Mouse (Mus musculus): ENCODE data around the gene Scn5a. TPM values are rescaled to one million over a fixed set of nuclear protein-coding genes. Genes with fewer than 3 reads are reported as not detected.
A peak's percentile ranks its signal among the peaks of the same experiment; 100 is the strongest.

Scn5a gene
- polyA plus RNA-seq, 1 experiment from 2014 or later: 0.45 TPM

DNA sequence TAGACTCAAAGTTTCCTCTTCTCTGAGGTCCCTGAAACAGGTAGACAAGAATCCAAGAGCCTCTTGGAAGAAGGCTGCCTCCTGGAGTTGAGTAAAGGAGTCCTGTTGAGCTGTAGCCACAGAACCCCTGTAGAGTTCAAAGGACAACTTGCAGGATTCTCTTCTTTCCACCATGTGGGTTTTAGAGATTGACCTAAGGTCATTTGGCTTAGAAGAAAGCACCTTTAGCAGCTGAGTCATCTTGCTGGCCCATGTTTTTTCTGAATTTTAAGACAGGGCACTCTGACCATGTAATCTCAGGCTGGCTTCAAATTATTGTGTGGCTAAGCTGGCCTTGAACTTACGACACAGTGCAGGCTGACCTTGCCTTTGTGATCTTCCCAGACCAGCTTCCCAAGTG, 105.8 kb downstream of the Scn5a start:
- Histone ChIP-seq H3K9ac (no peak overlapping the region), H3K36me3 (no peaks in the 10 kb centered on the region), H3K4me1 (replicated peaks) (no peaks in the 10 kb centered on the region), H3K4me2 (replicated peaks) (no peak overlapping the region), H3K9me3 (no peaks in the 10 kb centered on the region), H3K27ac (no peak overlapping the region), H3K27me3 (replicated peaks) (no peaks in the 10 kb centered on the region), H3K4me3 (replicated peaks) (no peak overlapping the region)
- ATAC-seq: no peak
- WGBS: 91% methylated on average over 1 of the region's 1 CpGs

DNA sequence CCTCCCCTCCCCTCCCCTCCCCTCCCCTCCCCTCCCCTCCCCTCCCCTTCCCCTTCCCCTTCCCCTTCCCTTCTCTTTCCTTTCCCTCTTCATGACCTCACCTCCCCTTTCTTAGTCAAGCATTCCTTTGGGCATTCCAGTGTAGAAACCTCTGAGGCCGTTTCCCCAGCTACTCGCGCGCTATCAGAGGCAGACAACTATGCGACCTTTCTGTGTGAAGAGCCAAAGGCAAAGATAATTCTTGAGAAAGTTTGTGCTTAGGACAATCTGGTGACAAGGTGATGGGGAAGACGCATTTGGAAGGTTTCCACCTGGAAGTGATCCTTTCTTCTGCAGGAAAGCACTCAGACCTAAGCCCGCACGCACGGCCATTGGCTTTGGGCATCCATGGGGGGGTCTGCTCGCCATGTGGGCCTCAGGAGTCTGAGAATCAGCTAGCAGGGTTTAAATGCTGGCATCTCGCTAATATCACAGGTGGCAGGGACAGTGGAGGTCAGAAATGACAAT, 106.4 kb downstream of the Scn5a start:
- no peaks in the 10 kb centered on the region for H3K9me3 ChIP-seq
- H3K9ac ChIP-seq: no peak overlapping the region
- ATAC-seq: no peak
- H3K4me2 ChIP-seq (replicated peaks): no peak overlapping the region
- H3K36me3 ChIP-seq: 0 out of 2 replicates have a peak, but pooled peaks cover 3% of the 10 kb centered on the region
- H3K27ac ChIP-seq: no peak overlapping the region
- H3K4me1 ChIP-seq (replicated peaks): no peaks in the 10 kb centered on the region
- H3K27me3 ChIP-seq (replicated peaks): no peaks in the 10 kb centered on the region
- WGBS: 62% methylated on average over 11 of the region's 11 CpGs
- H3K4me3 ChIP-seq (replicated peaks): no peak overlapping the region

DNA sequence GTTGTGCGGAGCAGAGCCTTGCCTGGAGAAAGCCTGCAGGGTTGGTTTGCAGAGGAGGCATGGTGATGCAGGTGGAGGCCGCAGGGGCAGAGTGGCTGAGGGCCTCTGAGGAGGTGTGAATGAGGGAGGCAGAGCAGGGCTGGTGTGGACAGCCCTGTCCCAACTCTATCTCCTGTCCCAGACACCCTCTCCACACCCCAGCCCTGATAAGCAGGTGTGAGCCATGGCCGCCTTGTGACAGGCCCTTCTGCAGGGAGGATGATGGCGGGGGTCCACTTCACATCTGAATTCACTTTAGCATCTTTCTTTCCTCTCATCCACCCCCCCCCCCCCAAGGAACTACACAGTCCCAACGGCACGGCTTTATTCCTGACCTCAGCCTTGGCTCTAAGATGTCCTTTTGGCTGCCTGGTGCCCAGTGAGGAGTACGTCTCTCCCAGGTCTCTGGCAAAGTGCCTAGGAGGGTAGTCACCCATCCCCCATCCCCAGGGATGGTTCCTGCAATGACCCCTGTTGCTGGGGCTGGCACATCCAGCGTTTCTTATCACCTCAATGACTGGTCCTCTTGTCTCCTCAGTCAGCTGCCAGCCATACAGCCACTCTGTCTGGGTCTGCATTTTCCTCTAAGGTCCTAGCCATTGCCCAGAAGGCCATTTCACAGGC, 109.0 kb downstream of the Scn5a start:
- H3K36me3 ChIP-seq: 0 out of 2 replicates have a peak, but pooled peaks cover 5% of the 10 kb centered on the region
- no peak overlapping the region for H3K4me3 ChIP-seq (replicated peaks)
- no peak overlapping the region for H3K9ac ChIP-seq
- ATAC-seq: no peak
- H3K9me3 ChIP-seq: no peaks in the 10 kb centered on the region
- no peaks in the 10 kb centered on the region for H3K27me3 ChIP-seq (replicated peaks)
- no peaks in the 10 kb centered on the region for H3K4me1 ChIP-seq (replicated peaks)
- H3K27ac ChIP-seq: no peak overlapping the region
- WGBS: 72% methylated on average over 8 of the region's 8 CpGs
- no peak overlapping the region for H3K4me2 ChIP-seq (replicated peaks)

DNA sequence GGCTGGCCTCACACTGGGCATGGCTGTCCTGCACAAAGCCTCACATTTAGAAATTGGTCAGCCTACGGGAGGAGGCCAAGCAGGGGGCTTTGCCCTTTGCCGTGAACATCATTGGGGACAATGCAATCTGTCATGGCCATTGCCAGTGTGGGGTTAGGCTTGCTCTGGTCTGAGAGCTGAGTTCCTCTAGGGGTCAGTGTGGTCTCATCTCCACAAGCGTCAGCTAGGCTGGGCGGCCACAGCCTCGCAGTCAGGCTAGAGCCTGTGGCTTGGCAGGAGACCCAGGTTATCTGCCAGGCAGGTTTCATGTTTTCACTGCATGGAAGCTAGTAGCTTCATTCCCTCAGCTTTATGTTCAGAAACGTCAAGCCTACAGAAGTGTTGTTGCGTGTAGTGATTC, 113.2 kb downstream of the Scn5a start:
- Histone ChIP-seq H3K4me1 (replicated peaks) (no peaks in the 10 kb centered on the region), H3K27ac (no peak overlapping the region), H3K27me3 (replicated peaks) (no peaks in the 10 kb centered on the region), H3K4me2 (replicated peaks) (no peak overlapping the region), H3K9me3 (no peaks in the 10 kb centered on the region), H3K9ac (no peak overlapping the region), H3K36me3 (peaks cover 30% of the 10 kb centered on the region), H3K4me3 (replicated peaks) (no peak overlapping the region)
- 68% methylated on average over 7 of the region's 7 CpGs for WGBS
- ATAC-seq: no peak

DNA sequence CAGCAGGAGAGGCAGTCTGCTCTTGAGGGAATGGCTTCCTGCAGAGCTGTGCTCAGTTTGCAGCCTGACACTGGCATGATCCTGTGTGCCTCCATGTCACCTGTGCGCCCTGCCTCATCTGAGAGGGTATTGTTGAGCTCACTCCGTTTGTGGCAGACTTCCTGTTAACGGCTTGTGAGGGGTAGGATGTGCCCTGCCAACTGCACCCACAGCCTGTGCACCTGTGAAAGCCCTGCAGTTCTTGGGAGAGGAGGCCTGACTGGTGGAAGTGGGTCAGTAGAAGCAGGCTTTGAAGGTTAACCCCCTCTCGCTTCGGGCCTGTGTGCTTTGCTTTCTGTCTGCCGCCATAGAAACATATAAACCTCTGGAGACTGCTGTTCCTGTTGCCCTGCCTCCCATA, 113.8 kb downstream of the Scn5a start:
- Histone ChIP-seq H3K36me3 (peaks cover 30% of the 10 kb centered on the region), H3K27me3 (replicated peaks) (no peaks in the 10 kb centered on the region)

DNA sequence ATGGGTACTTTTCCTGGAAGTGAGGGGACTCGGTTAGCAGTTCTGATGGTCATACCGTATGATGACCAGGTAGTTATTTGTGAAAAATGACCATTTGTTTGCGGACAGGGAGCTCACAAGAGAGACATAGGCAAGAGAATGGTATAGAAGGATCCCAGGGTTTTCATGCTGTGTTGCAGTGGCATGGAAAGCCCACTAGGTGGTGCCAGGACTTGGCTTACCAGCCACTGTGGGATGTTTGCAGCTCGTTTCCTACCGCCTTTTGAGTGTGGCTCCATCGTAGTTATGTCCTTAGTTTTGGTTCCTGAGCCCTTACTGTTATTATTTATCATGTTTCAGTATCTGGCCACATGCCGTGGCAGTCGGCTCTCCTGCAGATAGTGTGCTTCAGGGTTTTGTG, 118.4 kb downstream of the Scn5a start:
- Histone ChIP-seq H3K36me3 (peaks cover 31% of the 10 kb centered on the region), H3K4me1 (replicated peaks) (no peaks in the 10 kb centered on the region), H3K4me2 (replicated peaks) (no peak overlapping the region), H3K27ac (no peak overlapping the region), H3K4me3 (replicated peaks) (no peak overlapping the region), H3K9me3 (no peaks in the 10 kb centered on the region), H3K9ac (no peak overlapping the region), H3K27me3 (replicated peaks) (no peaks in the 10 kb centered on the region)
- 44% methylated on average over 8 of the region's 8 CpGs for WGBS
- ATAC-seq: peak; percentile 43; the same call in 1 of the 2 replicates

More for the DNA sequence above, 113.8 kb downstream of the Scn5a start:
- H3K9me3 ChIP-seq: no peaks in the 10 kb centered on the region
- WGBS: 88% methylated on average over 6 of the region's 6 CpGs
- ATAC-seq: no peak
- no peak overlapping the region for H3K27ac ChIP-seq
- H3K9ac ChIP-seq: no peak overlapping the region
- H3K4me1 ChIP-seq (replicated peaks): no peaks in the 10 kb centered on the region
- no peak overlapping the region for H3K4me2 ChIP-seq (replicated peaks)
- H3K4me3 ChIP-seq (replicated peaks): no peak overlapping the region

DNA sequence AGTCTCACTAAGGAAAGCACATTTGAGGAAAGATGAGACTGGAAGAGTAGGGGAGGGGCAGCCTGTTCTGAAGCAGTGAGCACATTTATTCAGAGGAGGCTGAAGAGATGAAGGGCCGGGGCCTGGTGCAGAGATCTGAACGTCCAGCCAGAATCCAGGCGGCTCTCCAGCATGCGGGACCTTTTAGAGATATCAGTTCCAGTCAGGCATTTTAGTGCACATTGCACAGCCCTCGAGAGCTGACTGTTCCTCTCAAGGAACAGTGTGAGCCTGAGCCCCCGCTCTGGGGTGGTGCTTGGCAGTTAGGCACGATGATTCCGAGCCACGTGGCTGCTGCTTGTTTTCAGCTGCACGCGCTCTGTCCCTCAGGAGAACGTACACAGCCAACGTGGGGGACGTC, 121.7 kb downstream of the Scn5a start:
- Histone ChIP-seq H3K36me3 (peaks cover 8% of the 10 kb centered on the region; the same call in 1 of the 2 replicates), H3K4me3 (replicated peaks) (no peak overlapping the region), H3K9ac (no peak overlapping the region), H3K9me3 (no peaks in the 10 kb centered on the region), H3K4me1 (replicated peaks) (no peaks in the 10 kb centered on the region), H3K27me3 (replicated peaks) (no peaks in the 10 kb centered on the region), H3K27ac (no peak overlapping the region), H3K4me2 (replicated peaks) (no peak overlapping the region)
- no peak for ATAC-seq
- 84% methylated on average over 14 of the region's 14 CpGs for WGBS

DNA sequence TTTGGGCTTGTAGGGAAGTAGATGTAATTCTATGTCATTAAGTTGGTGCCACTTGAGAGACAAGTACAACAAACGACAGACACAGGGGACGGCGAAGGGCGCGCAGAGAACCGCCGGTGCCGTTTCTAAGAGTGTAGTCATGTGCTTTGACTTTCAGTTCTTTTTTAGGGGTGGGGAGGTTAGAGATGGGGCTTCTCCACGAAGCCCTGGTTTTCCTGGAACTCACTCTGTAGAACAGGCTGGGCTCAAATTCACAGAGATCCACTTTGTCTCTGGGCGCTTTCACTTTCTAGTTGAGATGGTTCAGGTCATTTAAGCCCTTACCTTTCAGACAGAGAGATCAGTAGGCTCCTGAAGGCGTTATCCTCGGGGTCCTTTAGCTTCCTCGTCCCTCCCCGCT, 122.8 kb downstream of the Scn5a start:
- H3K27me3 ChIP-seq (replicated peaks): no peaks in the 10 kb centered on the region
- no peak overlapping the region for H3K4me2 ChIP-seq (replicated peaks)
- 0 out of 2 replicates have a peak, but pooled peaks cover 6% of the 10 kb centered on the region for H3K36me3 ChIP-seq
- H3K27ac ChIP-seq: no peak overlapping the region
- H3K4me3 ChIP-seq (replicated peaks): no peak overlapping the region
- H3K4me1 ChIP-seq (replicated peaks): no peaks in the 10 kb centered on the region
- ATAC-seq: no peak
- no peaks in the 10 kb centered on the region for H3K9me3 ChIP-seq
- 86% methylated on average over 14 of the region's 14 CpGs for WGBS
- no peak overlapping the region for H3K9ac ChIP-seq

DNA sequence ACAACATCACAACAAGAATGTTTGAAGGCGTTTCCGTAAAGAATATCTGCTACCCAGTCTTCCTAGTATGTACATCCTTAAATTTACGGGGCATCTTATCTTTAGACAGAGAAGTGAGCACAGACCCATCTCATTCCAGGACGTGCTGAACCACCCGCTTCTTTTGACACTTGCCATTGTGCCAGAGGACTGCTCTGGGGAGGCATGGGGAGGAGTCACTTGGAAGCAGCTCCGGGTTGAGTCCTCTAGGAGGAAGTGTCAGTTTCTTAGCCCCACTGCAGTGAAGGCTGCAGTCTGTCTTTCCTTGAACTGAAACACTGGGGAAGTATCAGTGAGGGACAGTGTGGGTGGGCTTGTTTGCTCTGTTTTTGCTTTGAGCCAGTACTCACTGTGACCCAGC, 133.1 kb downstream of the Scn5a start:
- Histone ChIP-seq H3K4me3 (replicated peaks) (peak overlapping the region; percentile 93), H3K27ac (0 out of 2 replicates have a peak overlapping the region, but pooled peaks have one; percentile 6), H3K4me2 (replicated peaks) (peak overlapping the region; percentile 83), H3K4me1 (replicated peaks) (peaks cover 10% of the 10 kb centered on the region), H3K9me3 (no peaks in the 10 kb centered on the region), H3K9ac (peak overlapping the region; percentile 90), H3K27me3 (replicated peaks) (no peaks in the 10 kb centered on the region), H3K36me3 (peaks cover 17% of the 10 kb centered on the region)
- peak; percentile 40; the same call in 1 of the 2 replicates for ATAC-seq
- 25% methylated on average over 6 of the region's 6 CpGs for WGBS

DNA sequence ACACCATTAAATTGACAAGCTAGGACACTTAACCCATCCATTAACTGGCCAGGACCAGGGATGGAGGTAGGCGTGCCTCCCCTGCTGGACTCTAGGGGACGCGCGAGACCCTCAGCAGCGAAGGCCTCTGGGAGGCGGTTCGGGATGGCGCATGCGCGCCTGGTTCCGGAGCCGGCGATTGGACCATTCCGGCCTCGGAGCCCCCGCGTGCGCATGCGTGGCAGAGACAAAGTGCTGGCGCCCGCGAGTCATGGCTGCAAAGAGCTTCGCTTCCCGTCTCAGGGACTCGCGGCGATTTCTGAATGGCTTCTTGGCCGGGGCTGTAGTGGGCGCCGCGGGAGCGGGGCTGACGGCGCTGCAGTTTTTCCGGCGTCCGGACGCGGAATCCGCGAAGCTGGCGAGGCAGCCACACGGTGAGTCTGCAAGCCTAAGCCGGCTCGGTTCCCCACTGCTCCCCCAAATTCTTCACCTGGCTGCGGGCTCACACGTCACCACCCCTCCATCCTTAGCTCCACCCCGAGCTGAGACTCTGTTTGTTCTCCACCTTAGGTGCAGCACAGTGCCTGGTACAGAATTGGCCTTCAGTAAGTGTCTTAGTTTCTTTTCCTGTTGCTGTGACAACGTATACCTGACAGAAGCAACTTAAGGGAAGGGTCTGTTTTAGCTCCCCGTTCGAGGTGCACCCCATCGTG, 133.9 kb downstream of the Scn5a start, which contains the start of gene Exog:
TSS of gene Exog (plus strand) at position 206 of the 692 bp plus-strand sequence.
- Histone ChIP-seq H3K4me2 (replicated peaks) (peak within 1 kb of the TSS; percentile 83), H3K4me3 (replicated peaks) (peak within 1 kb of the TSS; percentile 93), H3K9me3 (no peaks in the 10 kb centered on the region), H3K27ac (peak within 1 kb of the TSS; percentile 91), H3K4me1 (replicated peaks) (peaks cover 10% of the 10 kb centered on the region), H3K36me3 (peaks cover 13% of the 10 kb centered on the region), H3K27me3 (replicated peaks) (no peaks in the 10 kb centered on the region), H3K9ac (peak within 1 kb of the TSS; percentile 90)
- under 1% methylated on average over 52 of the region's 52 CpGs for WGBS
- peak; percentile 94 for ATAC-seq

DNA sequence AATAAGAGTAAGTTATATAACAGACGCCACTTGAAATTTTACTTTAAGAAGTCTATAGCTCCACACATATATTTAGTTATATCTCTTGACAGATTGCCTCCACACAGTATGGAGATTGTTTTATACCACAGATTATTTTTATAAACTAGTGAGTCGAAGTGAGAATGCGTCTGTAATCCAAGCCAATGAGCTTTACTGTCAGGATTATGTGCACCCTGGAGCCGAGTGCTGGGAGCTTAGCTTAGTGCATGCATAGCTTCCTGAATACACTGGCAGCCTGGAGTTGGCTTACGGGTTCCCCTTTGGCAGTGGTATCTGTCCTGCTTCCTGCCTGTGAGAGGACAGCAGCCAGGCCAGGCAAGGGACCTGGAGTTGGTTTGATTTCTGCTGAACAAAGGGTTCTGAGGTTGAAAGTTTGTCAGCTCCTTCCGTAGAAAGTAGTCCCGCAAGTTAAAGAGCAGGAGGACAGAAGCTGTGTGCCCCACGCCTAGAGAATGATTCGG, 140.3 kb downstream of the Scn5a start:
- H3K4me1 ChIP-seq (replicated peaks): no peaks in the 10 kb centered on the region

DNA sequence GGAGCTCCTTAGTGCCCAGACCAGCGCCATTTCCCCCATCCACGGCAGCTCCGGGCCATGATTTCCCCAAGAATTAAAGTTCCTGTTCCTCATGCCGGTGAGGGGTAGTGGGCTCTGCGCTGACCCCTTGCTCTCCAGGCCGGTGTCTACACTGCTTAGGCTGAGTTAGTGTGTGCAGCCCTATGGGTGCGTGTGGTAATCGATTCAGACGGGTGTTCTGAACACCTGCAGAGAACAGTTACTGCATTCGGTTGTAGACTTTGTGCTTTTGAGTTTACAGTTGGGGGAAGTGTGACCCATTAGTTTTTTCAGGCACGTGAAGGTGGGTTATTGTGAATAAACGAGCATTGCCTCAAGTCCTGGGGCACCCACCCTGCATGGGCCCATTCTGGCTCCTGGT, 140.8 kb downstream of the Scn5a start:
- no peak for ATAC-seq

More for the DNA sequence above, 140.3 kb downstream of the Scn5a start:
- Histone ChIP-seq H3K27me3 (replicated peaks) (no peaks in the 10 kb centered on the region), H3K4me3 (replicated peaks) (no peak overlapping the region), H3K9me3 (no peaks in the 10 kb centered on the region), H3K4me2 (replicated peaks) (no peak overlapping the region), H3K9ac (no peak overlapping the region), H3K27ac (no peak overlapping the region), H3K36me3 (0 out of 2 replicates have a peak, but pooled peaks cover 3% of the 10 kb centered on the region)
- no peak for ATAC-seq
- WGBS: 91% methylated on average over 9 of the region's 9 CpGs

More for the DNA sequence above, 140.8 kb downstream of the Scn5a start:
- Histone ChIP-seq H3K4me1 (replicated peaks) (no peaks in the 10 kb centered on the region), H3K36me3 (0 out of 2 replicates have a peak, but pooled peaks cover 3% of the 10 kb centered on the region), H3K9ac (no peak overlapping the region), H3K9me3 (no peaks in the 10 kb centered on the region), H3K4me2 (replicated peaks) (no peak overlapping the region), H3K27me3 (replicated peaks) (no peaks in the 10 kb centered on the region), H3K27ac (no peak overlapping the region), H3K4me3 (replicated peaks) (no peak overlapping the region)
- 92% methylated on average over 12 of the region's 12 CpGs for WGBS

Measured in intestine, embryonic 15.5 days (tissue).